Mouse (Mus musculus) MN1 (cell line): ENCODE data around the gene Tbrg4.

ENCODE experiments used
- DNase-seq: peaks from one replicate; pipeline ENCODE4 v3.0.0-alpha.2; 2016; ENCODE audit warnings: low spot score

Gene Tbrg4

GRCm38 (mm10) chr11:6590933-6591675 lies 34.8 kb downstream of the Tbrg4 start:
- DNase-seq, result no peak

GRCm38 (mm10) chr11:6589838-6590237 lies 36.0 kb downstream of the Tbrg4 start:
- DNase-seq, result no peak

GRCm38 (mm10) chr11:6588295-6588694 lies 37.6 kb downstream of the Tbrg4 start:
- no peak for DNase-seq

- no peak for DNase-seq
Observed at GRCm38 (mm10) chr11:6587249-6587940, 38.5 kb downstream of the Tbrg4 start.

- DNase-seq, result no peak
Observed at GRCm38 (mm10) chr11:6586660-6587059, 39.2 kb downstream of the Tbrg4 start.

- no peak for DNase-seq
Observed at GRCm38 (mm10) chr11:6585748-6586147, 40.1 kb downstream of the Tbrg4 start.

GRCm38 (mm10) chr11:6581560-6581959 lies 44.3 kb downstream of the Tbrg4 start:
- no peak for DNase-seq

GRCm38 (mm10) chr11:6580065-6580750 lies 45.7 kb downstream of the Tbrg4 start:
- no peak for DNase-seq

- no peak for DNase-seq
Observed at GRCm38 (mm10) chr11:6579361-6579760, 46.5 kb downstream of the Tbrg4 start.

GRCm38 (mm10) chr11:6576151-6576550 lies 49.7 kb downstream of the Tbrg4 start:
- DNase-seq, result no peak

- no peak for DNase-seq
Observed at GRCm38 (mm10) chr11:6569410-6569777, 56.5 kb downstream of the Tbrg4 start.

- DNase-seq, result peak; percentile 78
Observed at GRCm38 (mm10) chr11:6568584-6569409, 57.1 kb downstream of the Tbrg4 start.

- peak; percentile 43 for DNase-seq
Observed at GRCm38 (mm10) chr11:6567951-6568350, 57.9 kb downstream of the Tbrg4 start.

- DNase-seq, result no peak
Observed at GRCm38 (mm10) chr11:6566496-6566895, 59.4 kb downstream of the Tbrg4 start.
